Mouse (Mus musculus) embryonic fibroblast, embryonic 13.5 days (primary cell): ENCODE measurements at regions not wholly inside any gene's neighbourhood (a gene's known extent, or its start where the extent isn't known, plus 50 kb on each side); places are given as distances from the start of the nearest gene placed in this dataset.

ENCODE experiments used
- H3K27ac ChIP-seq: 2 replicates; pipeline ENCODE4 v1.5.1; 2012; ENCODE audit warnings: low read length, control low read depth, inconsistent platforms; ENCODE audit not compliant: insufficient read depth
- H3K4me1 ChIP-seq: 2 replicates; pipeline ENCODE4 v1.6.1; 2011; ENCODE audit warnings: low read length; ENCODE audit not compliant: control insufficient read depth, insufficient read depth
- H3K4me3 ChIP-seq: 2 replicates; pipeline ENCODE4 v1.5.1; 2011; ENCODE audit warnings: mild to moderate bottlenecking, control low read depth, low read length; ENCODE audit not compliant: insufficient read depth
- CTCF ChIP-seq: IDR thresholded peaks from 2 replicates; pipeline ENCODE4 v1.5.1; 2011; ENCODE audit warnings: mild to moderate bottlenecking, control low read depth, low read length, moderate library complexity, borderline replicate concordance; ENCODE audit not compliant: insufficient read depth
- POLR2A ChIP-seq: IDR thresholded peaks from 2 replicates; pipeline ENCODE4 v1.6.1; 2011; ENCODE audit warnings: low read depth, mild to moderate bottlenecking, control low read depth, low read length, moderate library complexity

- Histone ChIP-seq H3K4me3 (no peak overlapping the region), H3K4me1 (no peaks in the 10 kb centered on the region), H3K27ac (no peak overlapping the region)
- TF ChIP-seq CTCF (no peak), POLR2A (no peak)
Observed at GRCm38 (mm10) chr3:47348451-47348850, 900.4 kb upstream of the Pabpc4l start.

GRCm38 (mm10) chr3:47316356-47317028 is 868.5 kb upstream of the Pabpc4l start:
- peak overlapping the region; percentile 58 for H3K27ac ChIP-seq
- no peaks in the 10 kb centered on the region for H3K4me1 ChIP-seq
- H3K4me3 ChIP-seq, result no peak overlapping the region
- TF ChIP-seq CTCF (no peak), POLR2A (no peak)

DNA sequence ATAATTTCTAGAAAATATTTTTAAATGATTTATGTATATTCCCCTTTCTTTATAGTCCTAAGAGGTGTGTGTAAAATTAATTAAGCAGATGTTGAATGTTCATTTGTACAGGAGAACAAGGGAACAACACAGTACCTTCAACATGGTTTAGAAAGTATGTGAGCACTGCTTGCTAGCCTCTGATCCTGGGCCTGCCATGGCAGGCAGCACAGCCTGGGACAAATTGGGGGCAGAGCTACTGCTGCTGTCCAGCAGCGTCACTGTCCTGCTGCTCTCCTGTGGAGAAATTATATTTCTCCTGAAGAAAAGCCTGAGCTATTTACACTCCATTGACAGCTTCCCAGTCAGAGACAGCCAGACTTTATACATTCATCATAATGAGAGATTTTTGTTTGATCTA is 833.8 kb upstream of the Pabpc4l start:
- Histone ChIP-seq H3K27ac (no peak overlapping the region), H3K4me3 (no peak overlapping the region), H3K4me1 (no peaks in the 10 kb centered on the region)
- no peak for TF ChIP-seq CTCF
- TF ChIP-seq POLR2A, result no peak

- no peak for TF ChIP-seq POLR2A
- Histone ChIP-seq H3K27ac (no peak overlapping the region), H3K4me3 (no peak overlapping the region), H3K4me1 (no peaks in the 10 kb centered on the region)
Observed at GRCm38 (mm10) chr3:47280270-47280669, 832.3 kb upstream of the Pabpc4l start.

DNA sequence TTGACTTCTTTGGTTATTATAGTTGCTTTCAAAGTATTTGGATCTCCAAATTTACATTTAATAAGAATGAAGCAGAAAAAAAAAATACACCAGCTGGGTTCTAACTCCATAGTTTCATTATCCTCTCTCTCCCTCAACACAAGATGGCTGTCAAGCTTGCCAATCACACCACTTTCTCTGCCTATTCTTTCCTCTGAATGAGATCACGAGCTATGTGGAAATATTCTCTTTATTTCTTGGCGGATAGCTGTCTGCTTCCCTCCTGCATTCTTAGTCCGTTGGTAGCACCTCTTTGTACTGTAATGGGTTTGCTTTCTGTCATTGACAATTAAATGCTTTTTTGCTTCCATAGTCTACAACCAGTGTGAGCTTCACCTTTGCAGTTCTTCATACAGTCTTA is 793.0 kb upstream of the Pabpc4l start:
- Histone ChIP-seq H3K27ac (no peak overlapping the region), H3K4me3 (no peak overlapping the region), H3K4me1 (no peaks in the 10 kb centered on the region)
- TF ChIP-seq POLR2A (no peak), CTCF (no peak)

GRCm38 (mm10) chr3:47230234-47230633 is 782.2 kb upstream of the Pabpc4l start:
- Histone ChIP-seq H3K4me1 (no peaks in the 10 kb centered on the region), H3K4me3 (no peak overlapping the region), H3K27ac (no peak overlapping the region)
- TF ChIP-seq POLR2A, result no peak
- no peak for TF ChIP-seq CTCF

DNA sequence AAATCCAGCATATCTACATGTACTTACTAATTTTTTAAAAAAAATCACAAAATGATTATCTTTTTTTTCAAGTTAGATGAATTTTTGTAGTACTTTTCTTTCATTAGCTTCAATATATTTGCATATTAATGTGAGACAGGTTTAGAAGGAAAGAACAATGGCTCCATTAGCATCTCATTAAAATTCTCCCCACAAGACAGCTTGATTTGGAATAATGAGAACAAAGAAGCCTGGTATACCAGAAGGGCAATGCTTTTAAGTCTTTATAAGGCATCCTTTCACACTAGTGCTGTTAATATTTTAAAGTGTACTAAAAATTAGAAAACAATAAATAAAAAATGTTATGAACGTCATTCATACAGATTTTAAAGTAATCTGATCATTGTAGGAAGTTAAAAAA is 770.6 kb upstream of the Pabpc4l start:
- no peak overlapping the region for H3K4me3 ChIP-seq

GRCm38 (mm10) chr3:47213141-47213540 is 765.1 kb upstream of the Pabpc4l start:
- H3K4me1 ChIP-seq, result no peaks in the 10 kb centered on the region
- TF ChIP-seq CTCF, result no peak
- TF ChIP-seq POLR2A, result no peak
- no peak overlapping the region for H3K27ac ChIP-seq
- no peak overlapping the region for H3K4me3 ChIP-seq

More for the DNA sequence above, 770.6 kb upstream of the Pabpc4l start:
- no peaks in the 10 kb centered on the region for H3K4me1 ChIP-seq
- H3K27ac ChIP-seq, result no peak overlapping the region
- no peak for TF ChIP-seq CTCF
- TF ChIP-seq POLR2A, result no peak

- no peak overlapping the region for H3K27ac ChIP-seq
- no peak overlapping the region for H3K4me3 ChIP-seq
- no peak for TF ChIP-seq CTCF
- no peak for TF ChIP-seq POLR2A
- no peaks in the 10 kb centered on the region for H3K4me1 ChIP-seq
Observed at GRCm38 (mm10) chr3:47197584-47197983, 749.6 kb upstream of the Pabpc4l start.

DNA sequence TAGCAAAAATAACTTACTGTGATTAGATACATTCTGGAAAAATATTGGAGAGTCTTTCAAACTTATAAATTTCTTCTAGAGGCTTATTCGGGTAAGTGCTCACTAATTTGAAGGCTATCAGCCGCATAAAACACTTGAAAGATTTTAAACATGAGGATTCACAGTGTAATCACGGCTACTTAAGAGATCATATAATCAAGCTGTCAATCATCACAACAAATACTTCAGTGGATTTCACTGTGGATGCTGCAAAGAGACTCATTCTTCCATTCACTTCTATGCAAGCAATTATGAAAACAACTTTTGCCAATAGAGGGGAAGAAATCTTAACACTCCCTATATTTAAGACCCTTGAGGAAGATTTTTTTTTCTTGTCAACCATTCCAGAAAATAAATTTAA is 736.2 kb upstream of the Pabpc4l start:
- TF ChIP-seq CTCF, result no peak
- TF ChIP-seq POLR2A, result no peak
- H3K4me3 ChIP-seq, result no peak overlapping the region
- no peaks in the 10 kb centered on the region for H3K4me1 ChIP-seq
- H3K27ac ChIP-seq, result no peak overlapping the region

GRCm38 (mm10) chr3:47182762-47183161 is 734.7 kb upstream of the Pabpc4l start:
- H3K4me3 ChIP-seq, result no peak overlapping the region
- TF ChIP-seq CTCF (no peak), POLR2A (no peak)
- no peak overlapping the region for H3K27ac ChIP-seq
- H3K4me1 ChIP-seq, result no peaks in the 10 kb centered on the region
